21 mouse cellular contexts compared by ENCODE assay signal in genomic region chr9:66930351-66930750, GRCm38 (mm10). TPM values are rescaled to one million over a fixed set of nuclear protein-coding genes. Genes with fewer than 3 reads are reported as not detected.
DNase-seq lines count a peak whose midpoint lies in the region; ATAC-seq and TF ChIP-seq lines count a peak whose summit lies in the region.
"Had no signal": no experiment of that assay in that cellular context is flagged by ENCODE, and none has a peak within 500 bp of the region (broad histone marks: within the 10 kb centered on the region; RNA-seq: fewer than 3 reads in every experiment).

No protein-coding gene starts in this region.

- H3K9me3 ChIP-seq in forebrain, embryonic 11.5 days (ENCODE audit: control insufficient read depth, low read length) = no peaks in the 10 kb centered on the region
- H3K9me3 ChIP-seq in forebrain, postnatal 0 days (ENCODE audit: low read length) = no peaks in the 10 kb centered on the region
- no peaks in the 10 kb centered on the region for H3K9me3 ChIP-seq in heart, embryonic 10.5 days
- H3K9me3 ChIP-seq: embryonic facial prominence, embryonic 13.5 days; embryonic facial prominence, embryonic 15.5 days; forebrain, embryonic 10.5 days; forebrain, embryonic 13.5 days; forebrain, embryonic 15.5 days had no signal

- no peak overlapping the region for H3K9ac ChIP-seq in forebrain, embryonic 11.5 days (ENCODE audit: low read length)
- H3K9ac ChIP-seq in forebrain, postnatal 0 days = no peak overlapping the region
- H3K9ac ChIP-seq: embryonic facial prominence, embryonic 13.5 days; embryonic facial prominence, embryonic 15.5 days; forebrain, embryonic 13.5 days; forebrain, embryonic 15.5 days had no signal

- intact Hi-C loops in heart, postnatal 25 days (cut with DNase I) = no loop called here

- WGBS in forebrain, embryonic 11.5 days = 78% methylated on average over 7 of the region's 7 CpGs
- WGBS in forebrain, postnatal 0 days = 68% methylated on average over 7 of the region's 7 CpGs
- 53% methylated on average over 7 of the region's 7 CpGs for WGBS in heart, embryonic 10.5 days

- no peaks in the 10 kb centered on the region for H3K27me3 ChIP-seq in forebrain, embryonic 11.5 days (ENCODE audit: control insufficient read depth, insufficient read depth, low read length)
- H3K27me3 ChIP-seq in forebrain, postnatal 0 days (ENCODE audit: insufficient read depth, low read length) = no peaks in the 10 kb centered on the region
- no peaks in the 10 kb centered on the region for H3K27me3 ChIP-seq in heart, embryonic 10.5 days (ENCODE audit: insufficient read depth, poor library complexity, severe bottlenecking)
- H3K27me3 ChIP-seq: embryonic facial prominence, embryonic 13.5 days; embryonic facial prominence, embryonic 15.5 days; forebrain, embryonic 13.5 days; forebrain, embryonic 15.5 days had no signal

- ATAC-seq in forebrain, embryonic 11.5 days (replicated peaks; ENCODE audit: low FRiP score) = no peak
- ATAC-seq in forebrain, postnatal 0 days = no peak
- ATAC-seq: forebrain, embryonic 13.5 days; forebrain, embryonic 15.5 days had no signal

- H3K4me1 ChIP-seq in forebrain, embryonic 11.5 days (replicated peaks; ENCODE audit: control insufficient read depth, insufficient read depth, low read length) = peaks cover 8% of the 10 kb centered on the region; the same call in 1 of the 2 replicates
- peaks cover 4% of the 10 kb centered on the region; the same call in 1 of the 2 replicates for H3K4me1 ChIP-seq in forebrain, postnatal 0 days (ENCODE audit: insufficient read depth)
- H3K4me1 ChIP-seq in heart, embryonic 10.5 days = no peaks in the 10 kb centered on the region
- H3K4me1 ChIP-seq: embryonic facial prominence, embryonic 13.5 days; embryonic facial prominence, embryonic 15.5 days had no signal

- no peak overlapping the region for H3K27ac ChIP-seq in forebrain, embryonic 11.5 days (ENCODE audit: low read depth, low read length)
- H3K27ac ChIP-seq in forebrain, postnatal 0 days (ENCODE audit: low read depth, low read length) = no peak overlapping the region
- H3K27ac ChIP-seq in heart, embryonic 10.5 days = no peak overlapping the region
- H3K27ac ChIP-seq: embryonic facial prominence, embryonic 13.5 days; embryonic facial prominence, embryonic 15.5 days; forebrain, embryonic 10.5 days; forebrain, embryonic 13.5 days; forebrain, embryonic 15.5 days had no signal

- no peaks in the 10 kb centered on the region for H3K36me3 ChIP-seq in forebrain, embryonic 11.5 days (ENCODE audit: control insufficient read depth, insufficient read depth, low read length)
- H3K36me3 ChIP-seq in forebrain, postnatal 0 days (ENCODE audit: insufficient read depth) = no peaks in the 10 kb centered on the region
- H3K36me3 ChIP-seq in heart, embryonic 10.5 days = no peaks in the 10 kb centered on the region
- H3K36me3 ChIP-seq: embryonic facial prominence, embryonic 13.5 days; embryonic facial prominence, embryonic 15.5 days; forebrain, embryonic 10.5 days; forebrain, embryonic 15.5 days had no signal

- no peak for TF ChIP-seq CTCF in forebrain, postnatal 0 days (IDR thresholded peaks at IDR 0.05; ENCODE audit: low read depth)

- no peak overlapping the region for H3K4me3 ChIP-seq in forebrain, embryonic 11.5 days (ENCODE audit: low read depth, low read length)
- H3K4me3 ChIP-seq in forebrain, postnatal 0 days (ENCODE audit: low read depth, low read length) = no peak overlapping the region
- no peak overlapping the region for H3K4me3 ChIP-seq in heart, embryonic 10.5 days
- H3K4me3 ChIP-seq: embryonic facial prominence, embryonic 13.5 days; embryonic facial prominence, embryonic 15.5 days; erythroblast, embryonic 14.5 days; forebrain, embryonic 10.5 days; forebrain, embryonic 13.5 days; forebrain, embryonic 15.5 days had no signal

- peak; percentile 39 for DNase-seq in forebrain, embryonic 11.5 days (ENCODE audit: low spot score)
- no peak for DNase-seq in forebrain, postnatal 0 days
- DNase-seq in heart, embryonic 10.5 days (ENCODE audit: low spot score) = peak; percentile 71
- no peak for DNase-seq in heart, postnatal 25 days (ENCODE audit: low spot score)
- DNase-seq in A20 (ENCODE audit: low read depth, low spot score) = peak; percentile 73
- DNase-seq: adrenal gland, adult 2 months; adrenal gland, postnatal 10 days; adrenal gland, postnatal 25 days; cerebellum, adult 11 months; cerebellum, adult 18-20 months; cerebellum, adult 8-10 months; cerebellum, adult 9-11 months; cerebellum, postnatal 14 days; cerebellum, postnatal 36 days; embryo, embryonic 11 days had no signal

- H3K4me2 ChIP-seq in forebrain, embryonic 11.5 days (ENCODE audit: low read depth, low read length, severe bottlenecking) = no peak overlapping the region
- H3K4me2 ChIP-seq in forebrain, postnatal 0 days (ENCODE audit: low read depth) = no peak overlapping the region
- H3K4me2 ChIP-seq: embryonic facial prominence, embryonic 13.5 days; embryonic facial prominence, embryonic 15.5 days; forebrain, embryonic 13.5 days; forebrain, embryonic 15.5 days had no signal

RNA-seq across cellular contexts. Expression of gene Rab8b, which starts 10.9 kb away (rescaled TPM):
- 44.1 and 51.7 TPM in 2 replicates for polyA plus RNA-seq in forebrain, embryonic 11.5 days (2014; fragmentation: Nextera tagmentation; extraction: Ambion mirVana)
- total RNA-seq in forebrain, postnatal 0 days (2014; rRNA removed) = 22.2 and 30.7 TPM in 2 replicates
- 6.0 and 20.7 TPM in 2 replicates for polyA plus RNA-seq in forebrain, postnatal 0 days (2015; fragmentation: Nextera tagmentation; extraction: Ambion mirVana)
- 21.1 and 21.3 TPM in 2 replicates for polyA plus RNA-seq in heart, embryonic 10.5 days (2016; fragmentation: Nextera tagmentation; extraction: Ambion mirVana)
- total RNA-seq in heart, postnatal 25 days (2021) = 1 to 10 TPM; 8.9 to 9.9 TPM

RNA-seq across cellular contexts. Expression of gene Rps27l, which starts 15.5 kb away (rescaled TPM):
- polyA plus RNA-seq in forebrain, embryonic 11.5 days (2014; fragmentation: Nextera tagmentation; extraction: Ambion mirVana) = 624 and 676 TPM in 2 replicates
- total RNA-seq in forebrain, postnatal 0 days (2014; rRNA removed) = 129 and 139 TPM in 2 replicates
- polyA plus RNA-seq in forebrain, postnatal 0 days (2015; fragmentation: Nextera tagmentation; extraction: Ambion mirVana) = 208 and 277 TPM in 2 replicates
- 626 and 705 TPM in 2 replicates for polyA plus RNA-seq in heart, embryonic 10.5 days (2016; fragmentation: Nextera tagmentation; extraction: Ambion mirVana)
- total RNA-seq in heart, postnatal 25 days (2021) = 100 to 1,000 TPM; 180 to 195 TPM

RNA-seq across cellular contexts. Expression of gene Lactb, which starts 44.9 kb away (rescaled TPM):
- polyA plus RNA-seq in forebrain, embryonic 11.5 days (2014; fragmentation: Nextera tagmentation; extraction: Ambion mirVana) = 9.1 and 11.1 TPM in 2 replicates
- 20.3 and 20.7 TPM in 2 replicates for total RNA-seq in forebrain, postnatal 0 days (2014; rRNA removed)
- polyA plus RNA-seq in forebrain, postnatal 0 days (2015; fragmentation: Nextera tagmentation; extraction: Ambion mirVana) = 9.9 and 12.2 TPM in 2 replicates
- 10.1 and 11.4 TPM in 2 replicates for polyA plus RNA-seq in heart, embryonic 10.5 days (2016; fragmentation: Nextera tagmentation; extraction: Ambion mirVana)
- total RNA-seq in heart, postnatal 25 days (2021) = 10 to 100 TPM; 21.2 to 22.5 TPM

Comparison
In these comparisons a context has a peak if more than half of its experiments do, and no peak if none do; other contexts are left out.
1. DNase-seq: peak in forebrain, embryonic 11.5 days (single experiment), heart, embryonic 10.5 days (single experiment) and A20 (single experiment); none in forebrain, postnatal 0 days (single experiment) and heart, postnatal 25 days (single experiment).